Mouse (Mus musculus) myocyte (in vitro differentiated cells): ENCODE measurements at regions not wholly inside any gene's neighbourhood (a gene's known extent, or its start where the extent isn't known, plus 50 kb on each side); places are given as distances from the start of the nearest gene placed in this dataset.

ENCODE experiments used
- POLR2A ChIP-seq: IDR thresholded peaks from one replicate; pipeline ENCODE4 v1.6.1; 2011; ENCODE audit warnings: low read depth, mild to moderate bottlenecking, control low read depth, moderate library complexity; ENCODE audit not compliant: insufficient read length
- POLR2AphosphoS2 ChIP-seq: IDR thresholded peaks from one replicate; pipeline ENCODE4 v1.6.1; 2011; ENCODE audit warnings: low read depth, control low read depth; ENCODE audit not compliant: insufficient read length
- USF1 ChIP-seq: IDR thresholded peaks from one replicate; pipeline ENCODE4 v1.6.1; 2011; ENCODE audit warnings: low read depth, mild to moderate bottlenecking, control low read depth, moderate library complexity

- no peak for TF ChIP-seq POLR2A
- TF ChIP-seq USF1: no peak
- TF ChIP-seq POLR2AphosphoS2: no peak
Observed at GRCm38 (mm10) chr12:109957305-109957704, 321.6 kb upstream of the Dio3 start.
